Mouse (Mus musculus): ENCODE results near the gene Sgms1. TPM values are rescaled to one million over a fixed set of nuclear protein-coding genes. Genes with fewer than 3 reads are reported as not detected.
"Not testable (repeated sequence)": the region's sequence is repeated elsewhere in the genome, so short reads cannot be mapped to it uniquely, and the experiment has no call there.

Gene Sgms1
- total RNA-seq, 2 experiments from 2014 or later = 36.3 to 44.3 TPM

DNA sequence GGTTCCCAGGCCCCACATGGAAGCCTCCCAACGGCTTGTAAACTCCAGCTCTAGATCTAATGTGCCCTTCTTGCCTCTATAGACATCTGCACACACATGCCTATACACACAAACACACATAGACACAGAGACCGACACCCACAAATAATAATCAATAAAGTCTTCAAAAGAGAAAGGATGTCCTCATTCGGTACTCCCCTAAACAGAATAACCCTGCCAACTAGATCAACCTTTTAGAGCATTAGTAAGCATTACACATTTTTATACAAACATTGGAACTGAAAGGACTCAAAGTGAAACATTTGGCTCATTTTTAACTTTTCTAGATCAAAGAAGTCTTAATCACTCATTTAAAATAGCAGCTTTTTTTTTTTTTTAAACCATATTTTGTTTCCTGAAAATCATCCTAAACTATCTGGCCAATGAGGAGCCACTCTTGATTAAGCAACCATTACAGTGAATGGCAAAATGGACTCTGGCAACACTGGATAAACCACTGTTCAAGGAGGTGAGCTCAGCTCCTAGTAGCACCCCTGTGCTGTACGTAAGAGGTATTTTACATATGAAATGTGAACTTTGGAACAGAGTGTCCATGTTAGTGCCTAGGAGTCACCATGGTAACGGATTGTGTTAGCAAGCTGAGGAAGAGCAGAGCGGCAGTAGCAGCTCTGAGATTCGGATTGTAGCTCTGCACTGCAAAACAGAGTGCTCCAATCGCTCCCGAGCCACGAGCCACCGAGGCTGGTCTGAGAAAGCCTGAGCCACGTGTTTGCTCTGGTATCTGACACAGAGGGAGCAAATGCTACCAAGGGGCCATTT is 30.6 kb downstream of the Sgms1 start:
- DNase-seq (ENCODE audit: low spot score in 2 of 2) = no peak

GRCm38 (mm10) chr19:32358011-32358410 is 31.5 kb downstream of the Sgms1 start:
- DNase-seq (ENCODE audit: low spot score in 2 of 2) = not testable (repeated sequence)

- DNase-seq (ENCODE audit: low spot score in 2 of 2) = no peak
These were observed 33.3 kb downstream of the Sgms1 start for GRCm38 (mm10) chr19:32356166-32356565.

GRCm38 (mm10) chr19:32353447-32353846 is 36.1 kb downstream of the Sgms1 start:
- DNase-seq (ENCODE audit: low spot score in 2 of 2) = no peak

DNA sequence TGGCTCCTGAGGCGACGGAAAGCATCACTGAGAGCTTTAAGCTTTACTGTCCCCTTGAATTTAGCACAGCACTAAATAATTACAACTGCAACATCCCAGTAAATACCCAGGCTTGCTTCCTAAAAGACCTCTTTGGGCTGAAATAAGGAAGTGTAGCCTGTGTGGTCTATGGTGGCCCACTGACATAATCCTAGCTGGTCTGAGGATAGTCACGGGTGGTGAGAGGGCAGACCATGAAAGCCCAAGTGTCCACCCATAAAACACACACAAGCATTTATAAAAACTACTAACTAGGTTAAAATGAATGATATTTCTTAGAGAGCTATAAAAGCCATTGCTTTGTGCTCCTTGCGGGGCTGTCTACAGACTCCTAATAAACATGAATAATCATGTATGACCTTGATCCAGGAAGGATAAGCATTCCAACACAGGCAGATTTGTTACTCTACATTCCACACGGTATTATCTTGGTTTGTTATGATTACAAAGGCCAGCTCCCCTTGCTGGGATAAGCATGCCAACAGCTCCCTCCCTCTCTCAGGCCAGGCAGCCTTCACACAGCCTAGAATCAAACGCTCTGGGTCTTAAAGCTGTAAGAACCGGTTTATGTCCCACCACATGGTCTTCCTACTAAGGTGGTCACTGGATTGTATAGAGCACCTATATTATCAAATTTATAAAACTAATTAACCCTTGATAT is 40.4 kb downstream of the Sgms1 start:
- no peak for DNase-seq (ENCODE audit: low spot score in 2 of 2)

- no peak for DNase-seq (ENCODE audit: low spot score in 2 of 2)
These were observed 42.0 kb downstream of the Sgms1 start for GRCm38 (mm10) chr19:32347491-32347890.

- DNase-seq (ENCODE audit: low spot score in 2 of 2) = no peak
These were observed 42.7 kb downstream of the Sgms1 start for GRCm38 (mm10) chr19:32346624-32347341.

DNA sequence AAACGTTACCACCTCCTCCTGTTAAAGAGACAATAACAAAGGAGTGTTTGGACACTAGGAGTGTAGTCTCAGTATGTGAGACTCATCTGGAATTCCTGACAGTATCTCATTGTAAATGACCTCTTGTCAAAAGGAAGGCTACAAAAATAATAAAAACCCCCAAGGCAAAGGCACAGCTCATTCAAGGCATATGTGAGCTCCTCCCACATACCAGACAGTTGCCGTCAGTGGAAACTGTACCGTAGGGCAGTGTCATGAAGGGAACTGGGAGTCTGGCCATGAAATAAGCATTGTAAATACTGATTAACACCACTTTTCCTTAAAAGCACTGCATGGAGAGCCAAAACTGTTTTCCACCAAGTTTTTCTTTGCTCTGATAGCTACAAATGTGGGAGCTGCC is 43.3 kb downstream of the Sgms1 start:
- no peak for DNase-seq (ENCODE audit: low spot score in 2 of 2)

GRCm38 (mm10) chr19:32345181-32345745 is 44.3 kb downstream of the Sgms1 start:
- DNase-seq (ENCODE audit: low spot score in 2 of 2) = no peak

DNA sequence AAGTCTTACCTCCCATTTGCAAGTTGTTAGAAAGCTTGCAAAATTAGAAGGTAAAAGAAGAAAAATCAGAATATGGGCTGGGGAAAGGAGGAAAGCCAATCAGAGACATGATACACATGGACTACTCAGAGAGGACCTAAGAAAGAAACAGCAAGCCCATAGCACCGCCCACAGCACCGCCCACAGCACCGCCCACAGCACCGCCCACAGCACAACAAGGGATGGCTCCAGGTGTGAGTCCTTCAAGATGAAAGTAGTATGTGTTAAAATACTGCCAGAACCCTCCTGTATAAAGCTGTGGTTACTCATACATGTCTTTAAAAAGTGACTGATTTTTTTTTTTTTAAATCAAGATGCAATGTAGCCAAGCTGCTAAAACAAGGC is 44.8 kb downstream of the Sgms1 start:
- no peak for DNase-seq (ENCODE audit: low spot score in 2 of 2)

GRCm38 (mm10) chr19:32343937-32344737 is 45.4 kb downstream of the Sgms1 start:
- DNase-seq (ENCODE audit: low spot score in 2 of 2) = no peak

DNA sequence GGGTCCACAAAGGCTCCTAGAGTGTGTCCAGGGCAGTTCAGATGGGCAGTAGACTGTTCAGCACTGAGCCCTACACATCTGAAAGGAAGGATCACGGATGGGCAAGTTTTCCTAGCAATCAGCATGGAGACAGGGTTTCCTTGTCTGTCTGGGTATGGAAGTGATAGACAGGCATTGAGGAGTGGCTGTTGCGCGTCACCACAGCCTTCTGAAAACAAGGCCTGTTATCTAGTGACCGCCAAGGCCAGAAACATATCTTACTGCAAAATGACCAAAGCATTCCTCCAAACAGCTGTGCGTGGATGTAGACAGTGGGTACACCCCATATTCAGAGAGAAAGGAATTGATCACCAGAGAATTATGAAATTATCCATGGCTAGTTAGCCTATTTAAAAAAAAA is 47.1 kb downstream of the Sgms1 start:
- DNase-seq (ENCODE audit: low spot score in 2 of 2) = no peak

GRCm38 (mm10) chr19:32341091-32341490 is 48.4 kb downstream of the Sgms1 start:
- no peak for DNase-seq (ENCODE audit: low spot score in 2 of 2)

GRCm38 (mm10) chr19:32340168-32340567 is 49.3 kb downstream of the Sgms1 start:
- DNase-seq (ENCODE audit: low spot score in 2 of 2) = no peak

DNA sequence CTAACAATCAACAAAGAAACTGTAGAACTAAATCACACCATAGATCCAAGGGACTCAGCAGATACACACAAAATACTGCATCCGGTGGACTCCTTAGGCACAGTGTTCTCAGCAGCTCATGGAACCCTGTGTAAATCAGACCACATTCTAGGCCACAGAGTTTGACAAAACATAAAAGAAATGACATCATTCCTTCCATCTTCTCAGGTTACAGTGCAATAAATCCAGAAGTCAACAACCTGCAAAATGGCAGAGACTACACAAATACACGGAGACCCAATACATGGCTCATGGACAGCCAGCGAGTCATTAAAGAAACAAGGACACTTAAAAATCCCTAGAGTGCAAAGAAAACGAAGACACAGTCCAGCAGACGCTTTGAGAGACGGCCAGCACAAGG is 51.8 kb downstream of the Sgms1 start:
- no peak for DNase-seq (ENCODE audit: low spot score in 2 of 2)

- no peak for DNase-seq (ENCODE audit: low spot score in 2 of 2)
These were observed 54.8 kb downstream of the Sgms1 start for GRCm38 (mm10) chr19:32334751-32335150.

DNA sequence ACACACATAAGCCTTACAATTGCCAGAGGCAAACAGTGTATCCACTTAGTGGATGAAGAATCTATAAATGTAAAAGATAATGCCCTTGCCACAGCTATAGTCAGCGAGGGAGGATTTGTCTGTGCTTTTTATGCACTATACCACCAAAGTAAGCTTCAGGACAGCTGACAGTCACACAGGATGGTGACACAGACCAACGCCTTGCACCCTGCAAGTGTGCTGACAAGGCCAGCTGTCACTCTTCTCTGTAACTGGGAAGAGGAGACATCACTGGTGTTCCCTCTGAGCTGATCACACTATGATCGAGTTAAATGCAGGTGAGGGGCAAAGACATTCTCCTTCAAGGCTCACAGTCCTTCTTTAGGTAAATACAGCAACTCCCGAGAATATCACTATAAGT is 56.0 kb downstream of the Sgms1 start:
- no peak for DNase-seq (ENCODE audit: low spot score in 2 of 2)

DNA sequence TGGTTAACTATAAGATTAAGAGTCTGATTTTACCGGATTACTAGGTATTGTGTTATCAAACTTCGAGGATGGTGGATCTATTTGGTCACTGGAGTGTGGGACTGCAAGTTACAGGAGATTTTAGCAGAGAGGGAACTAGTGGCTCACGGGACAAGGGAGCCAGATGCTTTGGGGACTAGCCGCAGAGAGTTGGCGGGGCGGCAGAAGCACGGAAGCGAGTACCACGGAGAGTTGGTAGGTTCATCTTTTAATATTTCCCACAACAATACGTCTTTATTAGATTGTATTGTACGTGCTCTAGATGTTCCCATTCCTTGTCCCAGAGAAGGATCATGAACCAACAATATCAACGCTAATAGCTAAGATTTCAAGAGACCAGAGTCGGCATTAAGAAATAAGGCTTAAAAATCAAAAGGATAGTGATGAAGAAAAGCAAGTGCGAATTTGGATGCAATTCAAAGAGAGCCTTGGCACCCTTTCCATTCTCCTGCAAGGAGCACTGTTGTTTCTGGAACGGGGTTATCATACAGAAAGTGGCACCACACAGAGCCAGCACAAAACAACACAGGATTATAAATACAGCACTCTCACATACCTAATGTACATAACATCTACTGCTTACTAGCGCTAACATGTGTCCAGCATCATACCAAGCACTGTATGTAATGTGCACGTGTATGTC is 56.6 kb downstream of the Sgms1 start:
- no peak for DNase-seq (ENCODE audit: low spot score in 2 of 2)

GRCm38 (mm10) chr19:32330231-32330630 is 59.3 kb downstream of the Sgms1 start:
- DNase-seq (ENCODE audit: low spot score in 2 of 2) = no peak

GRCm38 (mm10) chr19:32329511-32329910 is 60.0 kb downstream of the Sgms1 start:
- no peak for DNase-seq (ENCODE audit: low spot score in 2 of 2)

Data from layer of hippocampus, postnatal 10 days (tissue).